Mouse (Mus musculus) liver, postnatal 0 days (tissue): ENCODE data around the gene Smim13. TPM values are rescaled to one million over a fixed set of nuclear protein-coding genes. Genes with fewer than 3 reads are reported as not detected.
A peak's percentile ranks its signal among the peaks of the same experiment; 100 is the strongest.

Experiments
- ATAC-seq: fragments of 200-750 bp; cut with Nextera tagmentation; 2 replicates; pipeline ENCODE4 v1.8.0; 2017; ENCODE audit warnings: mild to moderate bottlenecking, moderate library complexity
- DNase-seq: peaks from one replicate; pipeline ENCODE4 v3.0.0-alpha.2; 2016
- H3K27ac ChIP-seq: fragments of 300-500 bp; sonication (generic); 2 replicates; pipeline ENCODE4 v1.5.1; 2014; ENCODE audit warnings: antibody characterized with exemption, moderate library complexity, mild to moderate bottlenecking, low read depth
- H3K27me3 ChIP-seq: fragments of 300-500 bp; sonication (generic); 2 replicates; pipeline ENCODE4 v1.6.1; 2014; ENCODE audit warnings: low read length, control low read depth, mixed read lengths; ENCODE audit not compliant: insufficient read depth
- H3K36me3 ChIP-seq: fragments of 300-500 bp; sonication (generic); replicated peaks from 2 replicates; pipeline ENCODE4 v1.6.1; 2014; ENCODE audit warnings: mild to moderate bottlenecking, control low read depth, low read length, moderate library complexity, mixed read lengths; ENCODE audit not compliant: insufficient read depth
- H3K4me1 ChIP-seq: fragments of 300-500 bp; sonication (generic); 2 replicates; pipeline ENCODE4 v1.6.1; 2014; ENCODE audit warnings: antibody characterized with exemption, mild to moderate bottlenecking, control low read depth; ENCODE audit not compliant: insufficient read depth
- H3K4me2 ChIP-seq: fragments of 300-500 bp; sonication (generic); 2 replicates; pipeline ENCODE4 v1.6.1; 2014; ENCODE audit warnings: low read depth, mild to moderate bottlenecking, low read length, moderate library complexity, mixed read lengths
- H3K4me3 ChIP-seq: fragments of 300-500 bp; sonication (generic); 2 replicates; pipeline ENCODE4 v1.5.1; 2014; ENCODE audit warnings: low read depth, low read length
- H3K9ac ChIP-seq: fragments of 300-500 bp; sonication (generic); replicated peaks from 2 replicates; pipeline ENCODE4 v1.6.1; 2014; ENCODE audit warnings: mild to moderate bottlenecking, moderate library complexity
- H3K9me3 ChIP-seq: fragments of 300-500 bp; sonication (generic); 2 replicates; pipeline ENCODE4 v1.6.1; 2016; ENCODE audit warnings: mild to moderate bottlenecking, control low read depth, low read length, mixed read lengths
- CTCF ChIP-seq: sonication (generic); IDR thresholded peaks from 2 replicates; pipeline ENCODE4 v1.5.1; 2016; ENCODE audit warnings: antibody characterized with exemption, low read depth
- EP300 ChIP-seq: IDR thresholded peaks from 2 replicates; pipeline ENCODE4 v1.6.1; 2016; ENCODE audit warnings: antibody characterized with exemption, low read depth, mild to moderate bottlenecking
- WGBS: fragments of 180-500 bp; shearing (Covaris S2); extraction: QIAGEN DNeasy Blood & Tissue Kit; methylation state at CpG from one replicate; pipeline ENCODE4 v1.1.7; 2014; ENCODE audit not compliant: insufficient replicate concordance; 5-methylcytosine and 5-hydroxymethylcytosine counted together
- polyA plus RNA-seq: library from polyadenylated mRNA; unstranded; fragments of >200 nt; fragmentation: Nextera tagmentation; extraction: Ambion mirVana; gene quantifications from 2 replicates; pipeline ENCODE4 v1.2.1, GENCODE M21; 2015

Gene Smim13
- polyA plus RNA-seq, 1 experiment from 2014 or later, result 3.9 TPM

DNA sequence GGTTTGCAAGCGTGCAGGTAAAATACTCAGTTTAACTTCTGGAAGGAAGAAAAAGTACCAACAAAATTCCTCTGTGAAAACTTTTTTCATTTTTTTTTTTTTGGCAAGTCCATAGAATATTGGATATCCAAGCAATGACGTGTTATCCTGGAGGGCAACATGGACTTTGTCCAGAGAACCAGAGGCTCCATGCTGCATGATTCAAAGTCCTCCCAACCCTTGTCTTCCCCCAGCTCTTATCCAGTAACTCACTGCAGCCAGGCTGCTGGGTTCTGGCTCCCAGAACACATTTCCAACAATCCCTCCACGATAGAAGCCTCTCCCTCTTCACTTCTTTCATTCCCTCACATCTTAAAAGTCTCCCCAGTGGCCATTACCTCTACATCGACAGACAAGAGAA is 38.4 kb upstream of the Smim13 start:
- no peak overlapping the region for H3K4me3 ChIP-seq
- no peak for DNase-seq
- ATAC-seq, result peak; percentile 37; the same call in 1 of the 2 replicates
- TF ChIP-seq EP300 (no peak), CTCF (no peak)
- no peaks in the 10 kb centered on the region for H3K27me3 ChIP-seq
- H3K36me3 ChIP-seq, result no peaks in the 10 kb centered on the region
- peaks cover 14% of the 10 kb centered on the region for H3K4me1 ChIP-seq
- peak overlapping the region; percentile 20; the same call in 1 of the 2 replicates for H3K27ac ChIP-seq
- WGBS, result 52% methylated on average over 4 of the region's 4 CpGs
- H3K9me3 ChIP-seq, result no peaks in the 10 kb centered on the region
- H3K9ac ChIP-seq, result no peak overlapping the region
- peak overlapping the region; percentile 55 for H3K4me2 ChIP-seq

DNA sequence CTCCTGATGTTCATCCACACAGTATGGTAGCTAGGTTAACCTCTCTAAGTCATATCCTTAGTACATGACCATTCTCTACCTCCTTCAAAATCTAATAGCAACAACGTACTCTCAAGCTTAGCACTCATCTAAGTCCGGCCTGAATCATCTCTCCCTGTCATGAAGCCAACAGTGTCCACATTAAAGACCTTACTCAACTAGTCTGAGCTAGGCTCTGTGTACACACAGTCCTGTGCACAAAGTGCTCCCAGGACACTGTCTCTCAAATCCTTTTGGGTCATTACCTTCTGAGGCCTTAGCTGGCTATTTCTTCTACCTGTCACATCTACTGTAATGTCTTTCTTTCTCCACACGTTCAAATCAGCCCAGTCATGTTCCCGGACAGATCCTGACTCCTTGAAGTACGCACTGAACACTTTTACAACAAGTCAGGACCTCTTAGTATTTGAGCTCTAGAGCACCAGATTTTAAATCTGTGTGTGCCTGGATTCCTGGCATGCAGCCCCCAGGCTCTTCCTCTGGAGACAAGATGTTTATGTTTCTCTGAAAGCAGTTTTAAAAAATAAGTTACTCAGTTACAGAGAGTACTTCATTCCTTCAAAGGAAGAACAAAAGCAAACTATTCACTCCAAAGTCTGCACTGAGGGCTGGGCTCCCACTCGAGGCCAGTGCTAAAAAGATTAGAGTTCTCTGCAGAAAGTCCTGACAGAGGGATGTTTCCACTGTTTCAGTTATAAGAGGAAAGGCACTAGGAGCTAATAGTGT is 36.9 kb upstream of the Smim13 start:
- peak; percentile 73 for ATAC-seq
- no peaks in the 10 kb centered on the region for H3K27me3 ChIP-seq
- H3K36me3 ChIP-seq, result no peaks in the 10 kb centered on the region
- H3K4me2 ChIP-seq, result peak overlapping the region; percentile 55
- H3K27ac ChIP-seq, result peak overlapping the region; percentile 74
- H3K9me3 ChIP-seq, result no peaks in the 10 kb centered on the region
- H3K4me3 ChIP-seq, result no peak overlapping the region
- peak overlapping the region; percentile 31; the same call in 1 of the 2 replicates for H3K9ac ChIP-seq
- peaks cover 14% of the 10 kb centered on the region for H3K4me1 ChIP-seq
- no peak for DNase-seq
- TF ChIP-seq CTCF (no peak), EP300 (no peak)
- WGBS, result 55% methylated on average over 6 of the region's 6 CpGs

GRCm38 (mm10) chr13:41215669-41216068 is 34.0 kb upstream of the Smim13 start:
- Histone ChIP-seq H3K9me3 (peaks cover 2% of the 10 kb centered on the region; the same call in 1 of the 2 replicates), H3K9ac (0 out of 2 replicates have a peak overlapping the region, but pooled peaks have one; percentile 37), H3K27me3 (peaks cover 5% of the 10 kb centered on the region; the same call in 1 of the 2 replicates), H3K4me1 (peaks cover 5% of the 10 kb centered on the region; the same call in 1 of the 2 replicates), H3K4me2 (peak overlapping the region; percentile 50), H3K27ac (peak overlapping the region; percentile 78), H3K4me3 (no peak overlapping the region; the same call in 1 of the 2 replicates), H3K36me3 (no peaks in the 10 kb centered on the region)
- DNase-seq, result no peak
- WGBS, result 44% methylated on average over 6 of the region's 6 CpGs
- ATAC-seq, result no peak
- TF ChIP-seq EP300 (no peak), CTCF (no peak)

- H3K27ac ChIP-seq, result peak overlapping the region; percentile 78
- ATAC-seq (peak; percentile 58), DNase-seq (no peak)
- H3K27me3 ChIP-seq, result peaks cover 5% of the 10 kb centered on the region; the same call in 1 of the 2 replicates
- TF ChIP-seq EP300 (0 out of 2 replicates have a peak, but pooled peaks have one; percentile 15), CTCF (no peak)
- peaks cover 8% of the 10 kb centered on the region; the same call in 1 of the 2 replicates for H3K9me3 ChIP-seq
- peak overlapping the region; percentile 50 for H3K4me2 ChIP-seq
- H3K4me1 ChIP-seq, result peaks cover 5% of the 10 kb centered on the region; the same call in 1 of the 2 replicates
- 53% methylated on average over 3 of the region's 3 CpGs for WGBS
- H3K9ac ChIP-seq, result 0 out of 2 replicates have a peak overlapping the region, but pooled peaks have one; percentile 37
- H3K4me3 ChIP-seq, result peak overlapping the region; percentile 3
- H3K36me3 ChIP-seq, result no peaks in the 10 kb centered on the region
Measured at GRCm38 (mm10) chr13:41216236-41216635, 33.4 kb upstream of the Smim13 start.

DNA sequence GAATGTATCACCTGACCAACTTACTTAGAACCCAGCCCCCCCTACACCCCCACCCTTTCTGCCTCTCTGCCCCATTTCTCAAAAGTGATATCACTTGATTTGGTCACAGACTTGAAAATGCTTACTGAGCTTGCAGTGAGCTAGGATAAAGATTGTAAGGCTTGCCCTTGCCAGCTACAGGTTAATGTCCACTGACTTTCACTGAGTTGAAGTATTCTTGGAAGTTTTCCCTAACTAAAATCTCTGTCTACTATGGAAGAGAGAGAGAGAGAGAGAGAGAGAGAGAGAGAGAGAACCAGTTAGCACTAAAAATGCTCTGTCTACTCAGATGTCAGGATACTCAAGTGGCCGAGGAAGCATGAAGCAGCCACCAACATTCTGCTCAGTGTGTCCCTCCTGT is 30.6 kb upstream of the Smim13 start:
- WGBS, result 40% methylated on average over 1 of the region's 1 CpGs
- TF ChIP-seq CTCF (no peak), EP300 (no peak)
- Histone ChIP-seq H3K9me3 (peaks cover 14% of the 10 kb centered on the region; the same call in 1 of the 2 replicates), H3K9ac (peak overlapping the region; percentile 78), H3K4me3 (peak overlapping the region; percentile 64), H3K36me3 (no peaks in the 10 kb centered on the region), H3K27me3 (peaks cover 5% of the 10 kb centered on the region; the same call in 1 of the 2 replicates), H3K4me1 (no peaks in the 10 kb centered on the region), H3K4me2 (peak overlapping the region; percentile 70), H3K27ac (peak overlapping the region; percentile 79)
- ATAC-seq (no peak), DNase-seq (no peak)

GRCm38 (mm10) chr13:41219687-41220303 is 29.8 kb upstream of the Smim13 start:
- peaks cover 5% of the 10 kb centered on the region; the same call in 1 of the 2 replicates for H3K27me3 ChIP-seq
- 5% methylated on average over 39 of the region's 39 CpGs for WGBS
- peak overlapping the region; percentile 79 for H3K27ac ChIP-seq
- TF ChIP-seq CTCF (no peak), EP300 (no peak)
- H3K4me3 ChIP-seq, result peak overlapping the region; percentile 64
- peak overlapping the region; percentile 70 for H3K4me2 ChIP-seq
- no peaks in the 10 kb centered on the region for H3K4me1 ChIP-seq
- peak overlapping the region; percentile 78 for H3K9ac ChIP-seq
- no peaks in the 10 kb centered on the region for H3K36me3 ChIP-seq
- peaks cover 14% of the 10 kb centered on the region; the same call in 1 of the 2 replicates for H3K9me3 ChIP-seq
- no peak for DNase-seq
- ATAC-seq, result no peak; the same call in 1 of the 2 replicates
